Mouse (Mus musculus): ENCODE measurements at regions not wholly inside any gene's neighbourhood (a gene's known extent, or its start where the extent isn't known, plus 50 kb on each side); places are given as distances from the start of the nearest gene placed in this dataset.

GRCm38 (mm10) chr12:93549900-93550299 is 1700.9 kb upstream of the Sel1l start:
- no peak for TF ChIP-seq CTCF (IDR thresholded peaks at IDR 0.05; ENCODE audit: low read depth, low read length)
- TF ChIP-seq POLR2A (IDR thresholded peaks at IDR 0.05; ENCODE audit: extremely low read depth, insufficient read depth, low read length) = no peak

All from liver, adult 2 months (tissue).